Mouse (Mus musculus): ENCODE results near the gene Sgip1.

DNA sequence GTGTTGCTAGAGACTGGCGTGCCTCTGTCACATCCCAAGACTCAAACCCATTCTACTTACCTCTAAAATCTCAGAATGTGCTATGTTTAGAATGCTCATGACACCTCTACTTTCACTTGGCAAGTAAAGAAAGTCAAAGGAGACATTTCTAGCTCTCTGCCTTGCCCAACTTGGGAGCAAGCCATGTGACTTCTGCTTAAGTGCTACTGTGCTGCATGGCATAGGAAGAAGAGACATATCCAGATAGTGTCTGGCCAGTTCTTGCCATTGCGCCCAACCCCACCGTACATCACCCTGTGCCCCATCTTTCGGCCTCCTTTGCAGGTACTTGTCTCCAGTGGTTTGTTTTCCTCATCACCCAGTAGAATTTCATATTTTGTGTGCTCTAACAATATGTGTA is 60.8 kb downstream of the Sgip1 start:
- TF ChIP-seq POLR2A (IDR thresholded peaks at IDR 0.05; ENCODE audit: control insufficient read depth, low read depth, low read length) (no peak), CTCF (IDR thresholded peaks at IDR 0.05; ENCODE audit: control insufficient read depth, insufficient read depth, insufficient replicate concordance, low read depth, low read length) (no peak)

Measured in testis, adult 2 months (tissue).